Mouse (Mus musculus) brain, embryonic 14.5 days (tissue): ENCODE results near the gene Rps6ka3. TPM values are rescaled to one million over a fixed set of nuclear protein-coding genes. Genes with fewer than 3 reads are reported as not detected.

Experiments used
- DNase-seq: peaks from one replicate; pipeline ENCODE4 v3.0.0-alpha.2; 2011; ENCODE audit warnings: low read depth
- CTCF ChIP-seq: fragments of 200-500 bp; IDR thresholded peaks from 2 replicates; pipeline ENCODE4 v1.5.1; 2012; ENCODE audit warnings: inconsistent platforms, mild to moderate bottlenecking, moderate library complexity, borderline replicate concordance; ENCODE audit not compliant: insufficient read depth, insufficient read length; ENCODE audit errors: extremely low read depth
- POLR2A ChIP-seq: fragments of 200-500 bp; IDR thresholded peaks from 2 replicates; pipeline ENCODE4 v1.6.1; 2012; ENCODE audit warnings: mild to moderate bottlenecking, inconsistent platforms, borderline replicate concordance; ENCODE audit not compliant: poor library complexity, insufficient read depth, insufficient read length, severe bottlenecking; ENCODE audit errors: extremely low read depth
- polyA plus RNA-seq: library from polyadenylated mRNA; depleted of rRNA; stranded (reverse); fragments of >200 nt; gene quantifications from 2 replicates; pipeline ENCODE4 v1.2.3, GENCODE M21; 2012; rRNA removed

Rps6ka3 gene
- polyA plus RNA-seq, 1 experiment: 24.4 TPM

- TF ChIP-seq CTCF (no peak), POLR2A (peak; percentile 56; the same call in 1 of the 2 replicates)
- peak; percentile 90 for DNase-seq
Measured at GRCm38 (mm10) chrX:159371831-159372752, 162.0 kb downstream of the Rps6ka3 start, which contains the start of gene Eif1ax. Eif1ax (plus strand) TSS chrX:159372178.

GRCm38 (mm10) chrX:159372753-159373144, 162.6 kb downstream of the Rps6ka3 start:
- TF ChIP-seq CTCF (no peak), POLR2A (no peak)

GRCm38 (mm10) chrX:159387105-159387504, 177.0 kb downstream of the Rps6ka3 start:
- TF ChIP-seq CTCF (no peak), POLR2A (no peak)

More at GRCm38 (mm10) chrX:159372753-159373144, 162.6 kb downstream of the Rps6ka3 start:
- DNase-seq: no peak

GRCm38 (mm10) chrX:159388953-159389352, 178.8 kb downstream of the Rps6ka3 start:
- peak; percentile 27 for DNase-seq
- TF ChIP-seq CTCF: no peak
- no peak for TF ChIP-seq POLR2A

More at GRCm38 (mm10) chrX:159387105-159387504, 177.0 kb downstream of the Rps6ka3 start:
- DNase-seq: peak; percentile 22

GRCm38 (mm10) chrX:159390347-159390962, 180.3 kb downstream of the Rps6ka3 start:
- no peak for DNase-seq
- TF ChIP-seq POLR2A (no peak), CTCF (no peak)

GRCm38 (mm10) chrX:159391239-159391638, 181.1 kb downstream of the Rps6ka3 start:
- no peak for TF ChIP-seq POLR2A
- TF ChIP-seq CTCF: no peak
- DNase-seq: no peak

- peak; percentile 55 for DNase-seq
- TF ChIP-seq CTCF: peak; percentile 35; the same call in 1 of the 2 replicates
- TF ChIP-seq POLR2A: no peak
Measured at GRCm38 (mm10) chrX:159409253-159409652, 199.1 kb downstream of the Rps6ka3 start.

- TF ChIP-seq POLR2A: no peak
- no peak for TF ChIP-seq CTCF
- DNase-seq: peak; percentile 76
Measured at GRCm38 (mm10) chrX:159414130-159414828, 204.2 kb downstream of the Rps6ka3 start, which contains the start of gene Map7d2. Map7d2 (plus strand) TSS chrX:159414572.

GRCm38 (mm10) chrX:159414829-159415673, 204.9 kb downstream of the Rps6ka3 start:
- DNase-seq: peak; percentile 22
- TF ChIP-seq CTCF (no peak), POLR2A (no peak)

Other genes with a start within 250 kb of the Rps6ka3 start
- gene Eif1ax, start 161.9 kb downstream of the Rps6ka3 start, polyA plus RNA-seq: 84.3 and 101 TPM in 2 replicates
- 8.2 and 15.0 TPM in 2 replicates for gene Map7d2, start 204.3 kb downstream of the Rps6ka3 start, polyA plus RNA-seq